Mouse (Mus musculus): ENCODE measurements around the gene Snhg11. TPM values are rescaled to one million over a fixed set of nuclear protein-coding genes. Genes with fewer than 3 reads are reported as not detected.

The Snhg11 gene
- 0.64 and 3.9 TPM in 2 replicates for polyA plus RNA-seq (2015; fragmentation: Nextera tagmentation; extraction: Ambion mirVana)

DNA sequence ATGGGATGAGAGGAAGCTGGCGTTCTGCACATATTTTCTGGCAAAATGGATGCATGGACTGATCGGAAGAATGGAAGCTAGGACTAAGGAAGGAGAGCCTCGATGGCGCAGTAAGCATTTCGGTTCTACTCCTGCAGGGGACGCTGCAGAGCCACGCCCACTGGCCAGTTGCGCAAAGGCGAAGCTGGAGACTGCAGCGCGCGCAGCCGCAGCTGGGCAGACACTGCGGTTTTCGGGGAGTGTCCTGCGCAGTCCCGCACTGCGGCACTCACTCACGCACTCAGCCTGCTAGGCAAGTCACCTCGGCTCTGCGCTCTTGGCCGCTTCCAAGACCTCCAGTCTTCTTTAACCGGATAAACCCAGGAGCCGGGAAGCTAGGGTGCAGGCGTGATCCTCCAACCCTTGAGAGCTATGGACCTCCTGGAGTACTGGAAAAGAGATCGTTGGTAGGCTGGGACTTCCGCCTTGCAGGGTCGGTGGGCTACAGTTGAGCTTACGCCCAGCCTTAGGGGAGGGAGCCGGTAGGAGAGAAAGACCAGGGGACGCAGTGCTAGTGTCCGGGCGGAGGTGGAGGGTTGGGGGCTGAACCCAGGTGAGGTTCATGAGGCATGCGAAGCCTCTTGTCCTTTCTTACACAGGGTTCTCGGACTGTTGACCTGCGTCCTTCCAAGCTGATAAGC, at the start of gene Snhg11:
TSS of gene Snhg11 (plus strand) at position 196 of the 680 bp plus-strand sequence.
- Histone ChIP-seq H3K36me3 (no peaks in the 10 kb centered on the region), H3K27me3 (peaks cover 48% of the 10 kb centered on the region), H3K4me3 (peak within 1 kb of the TSS; percentile 20), H3K4me1 (replicated peaks) (peaks cover 5% of the 10 kb centered on the region; the same call in 1 of the 2 replicates), H3K4me2 (peak within 1 kb of the TSS; percentile 50), H3K9ac (no peak within 1 kb of the TSS), H3K27ac (no peak within 1 kb of the TSS), H3K9me3 (replicated peaks) (no peaks in the 10 kb centered on the region)
- 2% methylated on average over 36 of the region's 36 CpGs for WGBS
- ATAC-seq (replicated peaks; ENCODE audit: insufficient number of reproducible peaks, insufficient read depth, low FRiP score, low read depth) = no peak

DNA sequence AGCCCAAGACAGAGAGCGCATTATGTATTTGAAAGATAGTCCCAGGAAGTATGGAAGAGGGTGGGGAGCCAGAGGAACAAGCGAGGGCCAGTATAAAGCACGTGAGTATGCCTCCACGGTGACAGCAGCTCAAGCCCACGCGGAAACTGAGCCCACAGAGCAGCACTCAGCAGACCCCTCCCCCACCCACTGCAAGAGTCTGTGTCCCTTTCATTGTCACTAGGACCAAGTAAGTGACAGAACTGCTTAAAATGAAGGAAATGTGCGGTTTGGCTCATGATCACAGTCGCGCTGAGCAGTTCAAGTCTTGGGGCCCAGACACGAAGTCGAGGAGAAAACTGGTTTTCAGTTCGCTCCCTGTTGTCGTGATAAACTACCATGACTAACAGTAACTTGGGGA, 41.1 kb upstream of the Snhg11 start:
- H3K4me3 ChIP-seq = no peak overlapping the region
- no peak overlapping the region for H3K9ac ChIP-seq
- no peaks in the 10 kb centered on the region for H3K9me3 ChIP-seq (replicated peaks)
- no peaks in the 10 kb centered on the region for H3K36me3 ChIP-seq
- H3K4me2 ChIP-seq = no peak overlapping the region
- H3K27ac ChIP-seq = no peak overlapping the region
- ATAC-seq (replicated peaks; ENCODE audit: insufficient number of reproducible peaks, insufficient read depth, low FRiP score, low read depth) = no peak
- H3K27me3 ChIP-seq = no peaks in the 10 kb centered on the region
- no peaks in the 10 kb centered on the region for H3K4me1 ChIP-seq (replicated peaks)
- WGBS = 82% methylated on average over 13 of the region's 13 CpGs

DNA sequence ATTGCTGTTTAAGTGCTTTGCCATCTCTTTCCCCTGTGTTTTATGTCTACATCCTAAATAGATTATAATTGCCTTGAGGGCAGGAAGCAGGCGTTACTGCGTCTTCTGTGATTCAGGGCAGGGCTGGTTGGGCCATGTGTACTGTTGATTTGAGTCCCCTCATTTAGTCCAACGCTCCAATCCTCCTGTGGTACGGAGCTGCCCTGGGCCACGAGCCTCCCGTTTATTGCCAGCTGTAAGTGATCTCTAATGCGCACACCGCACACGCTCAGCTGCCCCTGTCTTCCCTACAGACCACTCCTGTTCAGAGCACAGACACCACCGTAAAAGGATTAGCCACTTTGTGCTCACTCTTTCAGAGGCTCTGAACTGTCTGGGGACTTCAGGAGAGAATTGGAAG, 37.7 kb upstream of the Snhg11 start:
- Histone ChIP-seq H3K27ac (no peak overlapping the region), H3K36me3 (no peaks in the 10 kb centered on the region), H3K4me2 (no peak overlapping the region), H3K27me3 (peaks cover 10% of the 10 kb centered on the region; the same call in 1 of the 2 replicates), H3K4me3 (no peak overlapping the region), H3K9me3 (replicated peaks) (no peaks in the 10 kb centered on the region), H3K9ac (no peak overlapping the region), H3K4me1 (replicated peaks) (no peaks in the 10 kb centered on the region)
- WGBS = 78% methylated on average over 10 of the region's 10 CpGs
- no peak for ATAC-seq (replicated peaks; ENCODE audit: insufficient number of reproducible peaks, insufficient read depth, low FRiP score, low read depth)

GRCm38 (mm10) chr2:158339948-158340564, 35.4 kb upstream of the Snhg11 start:
- Histone ChIP-seq H3K36me3 (no peaks in the 10 kb centered on the region), H3K27me3 (peaks cover 10% of the 10 kb centered on the region; the same call in 1 of the 2 replicates), H3K27ac (no peak overlapping the region), H3K9me3 (replicated peaks) (no peaks in the 10 kb centered on the region), H3K4me2 (no peak overlapping the region), H3K4me1 (replicated peaks) (no peaks in the 10 kb centered on the region), H3K9ac (no peak overlapping the region), H3K4me3 (no peak overlapping the region)
- WGBS = 34% methylated on average over 11 of the region's 11 CpGs
- no peak for ATAC-seq (replicated peaks; ENCODE audit: insufficient number of reproducible peaks, insufficient read depth, low FRiP score, low read depth)

- no peaks in the 10 kb centered on the region for H3K4me1 ChIP-seq (replicated peaks)
- ATAC-seq (replicated peaks; ENCODE audit: insufficient number of reproducible peaks, insufficient read depth, low FRiP score, low read depth) = no peak
- no peaks in the 10 kb centered on the region for H3K9me3 ChIP-seq (replicated peaks)
- H3K27ac ChIP-seq = no peak overlapping the region
- WGBS = 53% methylated on average over 2 of the region's 2 CpGs
- no peaks in the 10 kb centered on the region for H3K36me3 ChIP-seq
- no peak overlapping the region for H3K4me3 ChIP-seq
- H3K27me3 ChIP-seq = peaks cover 11% of the 10 kb centered on the region; the same call in 1 of the 2 replicates
- no peak overlapping the region for H3K4me2 ChIP-seq
- H3K9ac ChIP-seq = no peak overlapping the region
Observed at GRCm38 (mm10) chr2:158341324-158341723, 34.1 kb upstream of the Snhg11 start.

- Histone ChIP-seq H3K9ac (no peak overlapping the region), H3K36me3 (no peaks in the 10 kb centered on the region), H3K9me3 (replicated peaks) (no peaks in the 10 kb centered on the region), H3K4me2 (no peak overlapping the region), H3K4me1 (replicated peaks) (0 out of 2 replicates have a peak, but pooled peaks cover 2% of the 10 kb centered on the region), H3K27me3 (peaks cover 17% of the 10 kb centered on the region), H3K4me3 (no peak overlapping the region), H3K27ac (no peak overlapping the region)
- WGBS = 81% methylated on average over 5 of the region's 5 CpGs
- no peak for ATAC-seq (replicated peaks; ENCODE audit: insufficient number of reproducible peaks, insufficient read depth, low FRiP score, low read depth)
Observed at GRCm38 (mm10) chr2:158343495-158343894, 31.9 kb upstream of the Snhg11 start.

DNA sequence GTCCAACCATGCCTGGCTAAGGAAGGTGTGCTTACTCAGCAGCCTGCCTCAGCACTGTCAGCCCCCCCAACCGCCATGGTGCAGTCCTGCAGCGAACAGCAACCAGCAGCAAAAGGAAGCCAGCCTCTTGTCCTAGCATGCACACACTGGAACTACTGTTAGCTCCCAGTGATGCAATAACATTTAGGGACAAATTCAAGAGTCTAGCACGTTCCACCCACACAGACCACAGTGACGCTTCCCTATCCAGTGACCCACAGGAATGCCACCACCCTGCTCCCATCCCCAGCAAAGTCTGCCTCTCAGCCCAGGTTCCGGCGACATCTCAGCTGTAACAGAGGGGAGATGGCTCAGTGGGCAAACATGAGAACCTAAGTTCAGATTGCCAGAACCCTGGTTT, 29.0 kb upstream of the Snhg11 start:
- Histone ChIP-seq H3K4me2 (no peak overlapping the region), H3K36me3 (no peaks in the 10 kb centered on the region), H3K27me3 (peaks cover 9% of the 10 kb centered on the region), H3K4me3 (no peak overlapping the region), H3K9me3 (replicated peaks) (no peaks in the 10 kb centered on the region), H3K9ac (no peak overlapping the region), H3K4me1 (replicated peaks) (0 out of 2 replicates have a peak, but pooled peaks cover 2% of the 10 kb centered on the region), H3K27ac (no peak overlapping the region)
- no peak for ATAC-seq (replicated peaks; ENCODE audit: insufficient number of reproducible peaks, insufficient read depth, low FRiP score, low read depth)
- WGBS = 59% methylated on average over 6 of the region's 6 CpGs

DNA sequence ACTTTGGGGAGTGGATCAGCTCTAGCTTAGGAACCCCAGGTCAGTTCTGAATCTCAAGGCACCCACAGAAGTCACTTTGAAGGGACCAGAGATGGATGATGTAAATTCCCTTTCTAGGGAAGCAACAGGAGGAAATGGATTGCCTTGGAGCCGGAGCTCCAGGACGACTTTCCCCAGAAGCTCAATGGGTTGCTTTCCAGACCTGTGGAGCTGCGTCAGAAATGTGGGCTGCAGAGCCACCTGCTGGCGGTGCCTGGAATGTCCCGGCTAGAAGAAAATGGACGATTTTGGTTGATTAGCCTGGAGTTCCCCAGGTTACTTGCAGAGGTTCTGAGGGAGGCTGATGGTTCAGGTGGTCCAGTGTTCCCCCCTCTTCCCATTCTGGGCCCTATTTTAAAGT, 27.6 kb upstream of the Snhg11 start:
- WGBS = 2% methylated on average over 6 of the region's 6 CpGs
- no peaks in the 10 kb centered on the region for H3K36me3 ChIP-seq
- H3K4me3 ChIP-seq = no peak overlapping the region
- 0 out of 2 replicates have a peak, but pooled peaks cover 2% of the 10 kb centered on the region for H3K4me1 ChIP-seq (replicated peaks)
- no peak overlapping the region for H3K9ac ChIP-seq
- no peak overlapping the region for H3K27ac ChIP-seq
- no peak overlapping the region for H3K4me2 ChIP-seq
- no peaks in the 10 kb centered on the region for H3K9me3 ChIP-seq (replicated peaks)
- H3K27me3 ChIP-seq = peaks cover 7% of the 10 kb centered on the region; the same call in 1 of the 2 replicates
- ATAC-seq (replicated peaks; ENCODE audit: insufficient number of reproducible peaks, insufficient read depth, low FRiP score, low read depth) = no peak

DNA sequence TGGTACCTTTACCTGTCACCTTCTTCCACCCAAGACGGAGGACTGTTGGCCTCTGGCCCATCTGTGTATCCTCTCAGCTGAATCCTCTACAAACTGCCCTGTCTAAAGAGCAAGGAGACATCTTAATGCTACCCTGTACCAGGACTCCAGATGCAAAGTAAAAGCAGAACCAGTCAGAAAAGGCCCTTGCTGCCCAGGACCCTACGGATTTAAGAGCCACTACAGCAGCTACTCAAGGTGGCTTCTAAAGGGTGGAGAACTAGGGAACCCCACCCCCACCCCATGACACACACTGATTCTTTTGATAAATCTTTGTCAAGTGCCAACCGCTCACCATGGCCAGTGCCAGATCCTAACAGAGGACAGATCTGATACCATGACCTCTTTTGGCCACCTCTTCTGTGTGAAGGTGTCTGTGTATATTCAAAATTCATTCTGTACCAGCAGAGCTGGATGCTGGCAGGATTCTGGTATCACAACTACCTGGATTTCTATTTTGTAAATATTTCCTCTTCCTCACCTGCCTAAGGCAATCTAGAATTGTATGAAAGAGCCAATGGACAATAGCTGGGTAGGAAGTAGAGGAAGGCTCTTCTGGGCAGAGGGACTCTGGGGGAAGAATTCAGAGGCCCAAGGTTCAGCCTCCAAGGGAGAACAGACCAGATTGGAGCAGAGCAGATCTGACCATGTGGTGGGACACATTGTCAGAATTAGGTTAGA, 22.5 kb upstream of the Snhg11 start:
- Histone ChIP-seq H3K27ac (no peak overlapping the region), H3K9ac (no peak overlapping the region), H3K4me2 (no peak overlapping the region), H3K9me3 (replicated peaks) (no peaks in the 10 kb centered on the region), H3K4me3 (no peak overlapping the region), H3K36me3 (peaks cover 39% of the 10 kb centered on the region), H3K27me3 (no peaks in the 10 kb centered on the region), H3K4me1 (replicated peaks) (no peaks in the 10 kb centered on the region)
- 80% methylated on average over 3 of the region's 3 CpGs for WGBS
- no peak for ATAC-seq (replicated peaks; ENCODE audit: insufficient number of reproducible peaks, insufficient read depth, low FRiP score, low read depth)

- H3K27me3 ChIP-seq = no peaks in the 10 kb centered on the region
- no peaks in the 10 kb centered on the region for H3K9me3 ChIP-seq (replicated peaks)
- 76% methylated on average over 7 of the region's 7 CpGs for WGBS
- H3K9ac ChIP-seq = no peak overlapping the region
- no peak for ATAC-seq (replicated peaks; ENCODE audit: insufficient number of reproducible peaks, insufficient read depth, low FRiP score, low read depth)
- no peak overlapping the region for H3K4me3 ChIP-seq
- no peak overlapping the region for H3K27ac ChIP-seq
- peaks cover 11% of the 10 kb centered on the region for H3K4me1 ChIP-seq (replicated peaks)
- peaks cover 54% of the 10 kb centered on the region for H3K36me3 ChIP-seq
- H3K4me2 ChIP-seq = no peak overlapping the region
Observed at GRCm38 (mm10) chr2:158354348-158355114, 20.9 kb upstream of the Snhg11 start.

DNA sequence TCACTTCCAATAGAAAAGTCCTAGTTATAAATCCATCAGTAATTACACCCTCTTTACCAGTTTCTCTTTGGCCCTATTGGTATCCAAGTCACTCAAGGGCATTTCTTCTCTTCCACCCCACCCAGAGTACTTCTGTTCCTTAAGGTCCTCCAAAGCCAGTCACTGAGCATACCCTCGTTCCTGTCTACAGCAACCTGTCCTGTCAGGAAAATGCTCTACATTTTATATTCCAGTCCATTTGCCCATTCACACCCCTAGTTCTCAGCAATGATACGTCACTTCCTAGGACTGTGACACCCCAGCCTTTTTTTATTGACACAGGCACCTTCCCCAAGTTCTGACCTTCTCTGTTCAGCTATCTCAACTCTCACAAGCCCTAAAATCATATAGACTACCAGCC, 20.2 kb upstream of the Snhg11 start:
- Histone ChIP-seq H3K36me3 (peaks cover 61% of the 10 kb centered on the region), H3K4me3 (no peak overlapping the region), H3K9ac (no peak overlapping the region), H3K4me2 (no peak overlapping the region), H3K27me3 (no peaks in the 10 kb centered on the region), H3K27ac (no peak overlapping the region), H3K9me3 (replicated peaks) (no peaks in the 10 kb centered on the region), H3K4me1 (replicated peaks) (peaks cover 18% of the 10 kb centered on the region)
- ATAC-seq (replicated peaks; ENCODE audit: insufficient number of reproducible peaks, insufficient read depth, low FRiP score, low read depth) = no peak
- WGBS = 92% methylated on average over 2 of the region's 2 CpGs
